Mouse (Mus musculus) G1E (cell line): ENCODE results near the gene Tal1. TPM values are rescaled to one million over a fixed set of nuclear protein-coding genes. Genes with fewer than 3 reads are reported as not detected.

Experiments
- ATAC-seq: 2 replicates; pipeline ENCODE4 v1.8.0; 2016; ENCODE audit warnings: mild to moderate bottlenecking; ENCODE audit not compliant: insufficient number of reproducible peaks, poor library complexity, low FRiP score, severe bottlenecking; ENCODE audit errors: extremely low read depth
- DNase-seq: peaks from one replicate; pipeline ENCODE4 v3.0.0; 2012; ENCODE audit warnings: low spot score
- H3K27me3 ChIP-seq: 2 replicates; pipeline ENCODE4 v1.6.1; 2012; ENCODE audit warnings: mild to moderate bottlenecking, low read length, inconsistent platforms; ENCODE audit not compliant: insufficient read depth
- H3K36me3 ChIP-seq: replicated peaks from 2 replicates; pipeline ENCODE3; 2012; ENCODE audit warnings: mild to moderate bottlenecking, inconsistent platforms
- H3K4me1 ChIP-seq: 2 replicates; pipeline ENCODE4 v1.6.1; 2012; ENCODE audit warnings: low read depth, low read length, inconsistent platforms, mixed read lengths; ENCODE audit not compliant: insufficient read depth
- H3K4me3 ChIP-seq: 2 replicates; pipeline ENCODE4 v1.5.1; 2012; ENCODE audit warnings: low read depth, mild to moderate bottlenecking, inconsistent platforms, low read length, moderate library complexity, mixed read lengths
- H3K9me3 ChIP-seq: replicated peaks from 2 replicates; pipeline ENCODE4 v1.6.1; 2012; ENCODE audit warnings: inconsistent platforms
- CTCF ChIP-seq: IDR thresholded peaks from 2 replicates; pipeline ENCODE4 v1.5.1; 2012; ENCODE audit warnings: low read depth, low read length, inconsistent platforms, mixed read lengths
- GATA1 ChIP-seq: IDR thresholded peaks from 2 replicates; pipeline ENCODE4 v1.6.1; 2012; ENCODE audit warnings: borderline replicate concordance, low read length, inconsistent platforms, mixed read lengths
- GATA2 ChIP-seq: IDR thresholded peaks from 2 replicates; pipeline ENCODE4 v1.6.1; 2012; ENCODE audit warnings: low read depth, low read length, inconsistent platforms, borderline replicate concordance
- POLR2AphosphoS5 ChIP-seq: IDR thresholded peaks from 2 replicates; pipeline ENCODE4 v1.6.1; 2012; ENCODE audit warnings: low read depth, low read length, inconsistent platforms; ENCODE audit not compliant: insufficient replicate concordance
- TAL1 ChIP-seq: conservative IDR thresholded peaks from 2 replicates; pipeline ENCODE4 v1.6.1; 2012; ENCODE audit warnings: low read depth, low read length, inconsistent platforms, mixed read lengths
- polyA plus RNA-seq: library from polyadenylated mRNA; stranded (reverse); fragments of >175 nt; gene quantifications from 2 replicates; pipeline ENCODE4 v1.2.3, GENCODE M21; 2012
- total RNA-seq, 2 experiments: library from RNA; stranded (forward) in 1 of 2; stranded (reverse) in 1 of 2; fragments of 200-1000 nt in 1 of 2; fragments of >200 nt in 1 of 2; fragmentation: Nextera tagmentation in 1 of 2; gene quantifications; 2 replicates each; pipeline ENCODE4 v1.2.3; 2014 to 2017

Gene Tal1
- total and polyA plus RNA-seq, 3 experiments = 155 to 239 (median 174) TPM

DNA sequence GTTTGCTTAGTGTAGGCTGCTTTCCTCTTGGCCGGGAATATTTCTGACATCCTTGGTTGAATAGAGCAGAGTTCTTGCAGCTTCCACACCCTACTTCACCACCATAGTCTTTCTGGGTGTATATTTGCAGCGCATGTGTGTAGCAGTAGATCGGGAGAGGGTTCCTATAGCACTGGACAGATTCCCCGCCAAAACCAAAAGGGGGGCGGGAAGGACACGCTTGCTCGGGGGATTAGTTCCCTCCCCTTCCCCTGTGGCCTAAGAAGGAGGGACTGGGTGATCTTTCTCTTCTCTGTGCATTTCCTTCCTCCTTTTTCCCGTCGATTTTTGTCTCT lies 6.3 kb downstream of the Tal1 start:
- peaks cover 69% of the 10 kb centered on the region for H3K36me3 ChIP-seq
- DNase-seq (no peak), ATAC-seq (peak; percentile 41)
- no peaks in the 10 kb centered on the region for H3K9me3 ChIP-seq
- peaks cover 61% of the 10 kb centered on the region for H3K4me1 ChIP-seq
- TF ChIP-seq POLR2AphosphoS5 (0 out of 2 replicates have a peak, but pooled peaks have one; percentile 34), GATA2 (no peak)
- H3K27me3 ChIP-seq = no peaks in the 10 kb centered on the region
- peak overlapping the region; percentile 80 for H3K4me3 ChIP-seq

DNA sequence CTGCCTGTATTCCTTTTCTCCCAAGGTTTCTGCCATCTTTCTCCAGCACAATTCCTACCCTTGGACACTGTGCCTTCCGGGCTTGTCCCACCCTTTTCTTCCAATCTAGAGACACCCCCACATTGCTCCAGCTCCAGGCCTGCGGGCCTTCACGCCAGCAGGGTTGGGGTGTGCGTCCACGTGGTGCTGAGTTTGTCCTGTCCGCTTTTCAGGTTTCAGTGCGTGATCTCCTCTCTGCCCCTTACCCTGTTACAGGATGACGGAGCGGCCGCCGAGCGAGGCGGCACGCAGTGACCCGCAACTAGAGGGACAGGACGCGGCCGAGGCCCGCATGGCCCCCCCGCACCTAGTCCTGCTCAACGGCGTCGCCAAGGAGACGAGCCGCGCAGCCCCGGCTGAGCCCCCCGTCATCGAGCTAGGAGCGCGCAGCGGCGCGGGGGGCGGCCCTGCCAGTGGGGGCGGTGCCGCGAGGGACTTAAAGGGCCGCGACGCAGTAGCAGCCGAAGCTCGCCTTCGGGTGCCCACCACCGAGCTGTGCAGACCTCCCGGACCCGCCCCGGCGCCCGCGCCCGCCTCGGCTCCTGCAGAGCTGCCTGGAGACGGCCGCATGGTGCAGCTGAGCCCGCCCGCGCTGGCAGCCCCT lies 6.8 kb downstream of the Tal1 start:
- peaks cover 74% of the 10 kb centered on the region for H3K36me3 ChIP-seq
- TF ChIP-seq GATA2 (no peak), GATA1 (no peak), CTCF (no peak), TAL1 (no peak)
- no peaks in the 10 kb centered on the region for H3K27me3 ChIP-seq
- H3K9me3 ChIP-seq = no peaks in the 10 kb centered on the region
- H3K4me3 ChIP-seq = peak overlapping the region; percentile 80
- DNase-seq (no peak), ATAC-seq (peak; percentile 2; the same call in 1 of the 2 replicates)
- H3K4me1 ChIP-seq = peaks cover 66% of the 10 kb centered on the region

- peaks cover 81% of the 10 kb centered on the region for H3K36me3 ChIP-seq
- peak overlapping the region; percentile 80 for H3K4me3 ChIP-seq
- no peaks in the 10 kb centered on the region for H3K27me3 ChIP-seq
Observed at GRCm38 (mm10) chr4:115063518-115064239, 7.5 kb downstream of the Tal1 start.

DNA sequence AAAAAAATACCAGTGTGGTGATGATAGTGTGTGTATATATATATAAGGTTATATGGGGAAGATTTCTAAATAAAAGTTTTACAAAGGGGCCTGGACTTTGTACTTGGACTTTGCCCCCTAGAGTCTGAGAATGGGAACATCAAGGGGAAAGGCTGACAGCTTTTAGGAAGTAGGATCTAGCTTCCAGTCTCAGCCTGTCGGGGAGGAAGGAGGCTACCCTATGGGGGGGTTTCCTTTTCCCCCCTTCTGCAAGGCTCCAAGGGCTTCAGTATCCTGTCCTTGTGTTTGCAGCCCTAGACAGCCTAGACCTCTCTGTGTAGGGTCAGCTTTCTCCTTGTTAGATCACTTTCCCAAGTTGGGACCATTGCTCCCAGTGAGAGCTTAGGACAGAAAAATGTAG lies 15.4 kb downstream of the Tal1 start:
- Histone ChIP-seq H3K4me3 (no peak overlapping the region), H3K27me3 (no peaks in the 10 kb centered on the region), H3K36me3 (peaks cover 58% of the 10 kb centered on the region), H3K9me3 (no peaks in the 10 kb centered on the region), H3K4me1 (peaks cover 90% of the 10 kb centered on the region)
- ATAC-seq = no peak
- TF ChIP-seq POLR2AphosphoS5 = 0 out of 2 replicates have a peak, but pooled peaks have one; percentile 14
- no peak for TF ChIP-seq CTCF
- DNase-seq = no peak

More at GRCm38 (mm10) chr4:115063518-115064239, 7.5 kb downstream of the Tal1 start:
- TF ChIP-seq TAL1 (no peak), POLR2AphosphoS5 (0 out of 2 replicates have a peak, but pooled peaks have one; percentile 57), GATA2 (no peak)
- Histone ChIP-seq H3K9me3 (no peaks in the 10 kb centered on the region), H3K4me1 (peaks cover 73% of the 10 kb centered on the region)
- DNase-seq (no peak), ATAC-seq (no peak; the same call in 1 of the 2 replicates)

GRCm38 (mm10) chr4:115074789-115075188 lies 18.6 kb downstream of the Tal1 start:
- DNase-seq = no peak
- Histone ChIP-seq H3K9me3 (no peaks in the 10 kb centered on the region), H3K4me1 (peaks cover 83% of the 10 kb centered on the region), H3K4me3 (no peak overlapping the region), H3K27me3 (no peaks in the 10 kb centered on the region), H3K36me3 (peaks cover 26% of the 10 kb centered on the region)
- peak; percentile 69 for ATAC-seq
- TF ChIP-seq GATA2 = no peak
- no peak for TF ChIP-seq GATA1
- TF ChIP-seq POLR2AphosphoS5 = no peak
- no peak for TF ChIP-seq CTCF
- TF ChIP-seq TAL1 = no peak

- Histone ChIP-seq H3K27me3 (no peaks in the 10 kb centered on the region), H3K4me3 (peak overlapping the region; percentile 27; the same call in 1 of the 2 replicates), H3K36me3 (peaks cover 21% of the 10 kb centered on the region), H3K4me1 (peaks cover 82% of the 10 kb centered on the region), H3K9me3 (no peaks in the 10 kb centered on the region)
- DNase-seq = no peak
- TF ChIP-seq GATA2 (no peak), POLR2AphosphoS5 (no peak; the same call in 1 of the 2 replicates), CTCF (no peak), GATA1 (no peak), TAL1 (no peak)
- ATAC-seq = peak; percentile 54
Observed at GRCm38 (mm10) chr4:115075204-115075915, 19.1 kb downstream of the Tal1 start.
